Mouse (Mus musculus) heart, embryonic 14.5 days (tissue): ENCODE data around the gene Kcnk1. TPM values are rescaled to one million over a fixed set of nuclear protein-coding genes. Genes with fewer than 3 reads are reported as not detected.

ENCODE experiments used
- ATAC-seq: fragments of 200-750 bp; cut with Nextera tagmentation; 2 replicates; pipeline ENCODE4 v1.8.0; 2017; ENCODE audit warnings: low read depth, moderate TSS enrichment; ENCODE audit not compliant: insufficient number of reproducible peaks, insufficient read depth, low FRiP score
- H3K27ac ChIP-seq, 2 experiments: fragments of 200-500 bp in 1 of 2; fragments of 300-500 bp in 1 of 2; sonication (generic) in 1 of 2; replicated peaks in 1 of 2; 2 replicates each; pipeline ENCODE4 v1.5.1; 2012 to 2014; ENCODE audit warnings: low read depth in 2 of 2, low read length in 2 of 2, control low read depth in 1 of 2, mild to moderate bottlenecking in 1 of 2, mixed read lengths in 1 of 2; ENCODE audit not compliant: control insufficient read depth in 1 of 2, insufficient read depth in 1 of 2
- H3K27me3 ChIP-seq: fragments of 300-500 bp; sonication (generic); 2 replicates; pipeline ENCODE4 v1.6.1; 2014; ENCODE audit warnings: mild to moderate bottlenecking, low read length, control low read depth; ENCODE audit not compliant: control insufficient read depth, insufficient read depth
- H3K36me3 ChIP-seq: fragments of 300-500 bp; sonication (generic); 2 replicates; pipeline ENCODE4 v1.6.1; 2014; ENCODE audit warnings: mild to moderate bottlenecking, control low read depth, low read length, mixed read lengths; ENCODE audit not compliant: control insufficient read depth, insufficient read depth
- H3K4me1 ChIP-seq, 2 experiments: fragments of 200-500 bp in 1 of 2; fragments of 300-500 bp in 1 of 2; sonication (generic) in 1 of 2; 2 replicates each; pipeline ENCODE4 v1.6.1; 2012 to 2014; ENCODE audit warnings: low read length in 2 of 2, control low read depth in 1 of 2, mixed read lengths in 1 of 2; ENCODE audit not compliant: control insufficient read depth in 2 of 2, insufficient read depth in 2 of 2
- H3K4me2 ChIP-seq: fragments of 300-500 bp; sonication (generic); 2 replicates; pipeline ENCODE4 v1.6.1; 2014; ENCODE audit warnings: mild to moderate bottlenecking, low read length
- H3K4me3 ChIP-seq, 2 experiments: fragments of 200-500 bp in 1 of 2; fragments of 300-500 bp in 1 of 2; sonication (generic) in 1 of 2; 2 replicates each; pipeline ENCODE4 v1.5.1; 2012 to 2014; ENCODE audit warnings: low read length in 2 of 2, mild to moderate bottlenecking in 2 of 2, control low read depth in 1 of 2, low read depth in 1 of 2, moderate library complexity in 1 of 2; ENCODE audit not compliant: control insufficient read depth in 1 of 2, insufficient read depth in 1 of 2
- H3K9ac ChIP-seq: fragments of 300-500 bp; sonication (generic); 2 replicates; pipeline ENCODE4 v1.6.1; 2014; ENCODE audit warnings: mild to moderate bottlenecking, low read length
- H3K9me3 ChIP-seq: fragments of 300-500 bp; sonication (generic); 2 replicates; pipeline ENCODE4 v1.6.1; 2016; ENCODE audit warnings: low read length, control low read depth; ENCODE audit not compliant: control insufficient read depth
- WGBS: fragments of 180-500 bp; shearing (Covaris S2); extraction: QIAGEN DNeasy Blood & Tissue Kit; methylation state at CpG from one replicate; pipeline ENCODE4 v1.1.7; 2014; 5-methylcytosine and 5-hydroxymethylcytosine counted together
- polyA plus RNA-seq: library from polyadenylated mRNA; unstranded; fragments of >200 nt; fragmentation: Nextera tagmentation; extraction: Ambion mirVana; gene quantifications from 2 replicates; pipeline ENCODE4 v1.2.1, GENCODE M21; 2014

Gene Kcnk1
- polyA plus RNA-seq, 1 experiment from 2014 or later, result 1.9 TPM

DNA sequence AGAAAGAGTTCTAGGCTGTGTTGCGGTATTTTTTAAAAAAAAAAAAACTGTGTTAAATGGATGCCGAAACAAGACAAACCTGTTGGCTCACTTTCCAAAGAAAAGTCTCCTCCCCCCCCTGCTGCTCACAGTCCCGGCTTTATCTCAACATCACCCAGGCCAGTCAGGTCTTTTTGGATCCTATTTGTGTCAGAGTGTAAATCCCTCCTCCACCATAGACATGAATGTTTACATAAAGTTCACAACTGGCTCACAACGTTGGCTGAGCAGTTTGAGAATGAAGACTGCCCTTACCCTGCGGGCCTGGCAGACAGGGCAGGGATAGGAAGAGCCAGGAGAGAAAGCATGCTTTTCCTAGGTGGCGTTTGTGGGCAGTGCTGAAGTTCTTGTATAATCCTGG lies 2.0 kb downstream of the Kcnk1 start:
- H3K4me3 ChIP-seq, result no peak overlapping the region
- 39% methylated on average over 6 of the region's 6 CpGs for WGBS
- peaks cover 60% of the 10 kb centered on the region for H3K27me3 ChIP-seq
- H3K36me3 ChIP-seq, result no peaks in the 10 kb centered on the region
- no peak for ATAC-seq
- no peak overlapping the region for H3K9ac ChIP-seq
- H3K27ac ChIP-seq, result no peak overlapping the region
- no peaks in the 10 kb centered on the region for H3K9me3 ChIP-seq
- no peak overlapping the region for H3K4me2 ChIP-seq
- peaks cover 4 to 6% of the 10 kb centered on the region in 2 experiments; a peak in 3 of 4 replicates for H3K4me1 ChIP-seq

GRCm38 (mm10) chr8:125997550-125997949 lies 2.6 kb downstream of the Kcnk1 start:
- no peaks in the 10 kb centered on the region for H3K36me3 ChIP-seq
- no peaks in the 10 kb centered on the region for H3K9me3 ChIP-seq
- ATAC-seq, result no peak
- no peak overlapping the region for H3K4me2 ChIP-seq
- H3K4me3 ChIP-seq, result no peak overlapping the region
- peaks cover 4 to 6% of the 10 kb centered on the region in 2 experiments; a peak in 3 of 4 replicates for H3K4me1 ChIP-seq
- 71% methylated on average over 5 of the region's 5 CpGs for WGBS
- H3K27me3 ChIP-seq, result peaks cover 60% of the 10 kb centered on the region
- H3K27ac ChIP-seq, result no peak overlapping the region
- no peak overlapping the region for H3K9ac ChIP-seq

DNA sequence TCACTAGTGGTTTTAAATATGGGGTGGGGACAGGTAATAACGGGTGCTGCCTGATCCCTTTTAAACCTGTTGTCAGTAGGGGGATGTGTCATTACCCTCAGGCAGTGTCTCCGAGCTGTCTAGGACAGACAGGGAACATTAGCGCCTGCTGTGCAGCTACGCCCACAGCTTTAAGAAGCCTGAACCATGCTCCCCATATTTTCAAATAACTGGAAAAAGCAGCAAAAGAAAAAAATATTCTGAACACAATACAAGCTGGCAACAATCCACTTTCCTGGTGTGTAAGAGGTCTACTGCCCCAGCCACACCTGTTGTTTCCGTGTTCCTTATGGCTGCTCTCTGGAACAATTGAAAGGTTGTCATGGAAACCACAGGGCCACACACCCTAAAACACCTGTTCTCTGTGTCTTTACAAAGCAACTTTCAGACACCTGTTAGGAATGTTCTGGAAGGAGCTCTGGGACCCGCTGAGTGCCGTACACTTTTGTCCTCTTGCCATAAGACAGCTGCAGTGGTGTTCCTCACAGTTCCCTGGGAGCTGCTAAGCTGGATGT lies 4.9 kb downstream of the Kcnk1 start:
- WGBS, result 78% methylated on average over 7 of the region's 7 CpGs
- no peak overlapping the region for H3K9ac ChIP-seq
- H3K4me1 ChIP-seq, result peaks cover 4 to 6% of the 10 kb centered on the region in 2 experiments; a peak in 3 of 4 replicates
- no peaks in the 10 kb centered on the region for H3K36me3 ChIP-seq
- peaks cover 40% of the 10 kb centered on the region for H3K27me3 ChIP-seq
- H3K27ac ChIP-seq, result no peak overlapping the region
- H3K4me2 ChIP-seq, result no peak overlapping the region
- no peak overlapping the region for H3K4me3 ChIP-seq
- no peaks in the 10 kb centered on the region for H3K9me3 ChIP-seq
- no peak for ATAC-seq

DNA sequence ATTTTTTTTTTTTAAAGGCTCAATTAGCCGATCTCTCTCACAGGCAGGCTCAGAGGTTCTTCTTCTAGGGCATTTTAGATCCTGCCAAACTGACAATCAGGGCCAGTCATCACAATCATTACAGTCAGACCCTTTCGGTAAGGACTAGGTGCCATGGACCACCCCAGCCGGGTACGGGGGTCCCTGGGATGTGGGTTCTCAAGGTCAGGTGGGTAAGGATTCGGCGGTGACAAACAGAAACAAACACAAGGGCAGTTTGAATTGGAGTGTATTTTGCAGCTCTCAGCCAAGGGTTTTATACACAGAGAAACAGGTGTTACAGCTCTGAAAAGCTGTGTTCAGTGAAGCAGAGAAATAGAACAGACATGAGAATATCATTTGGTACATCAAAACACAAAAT lies 8.6 kb downstream of the Kcnk1 start:
- Histone ChIP-seq H3K4me3 (no peak overlapping the region), H3K27ac (no peak overlapping the region), H3K4me2 (no peak overlapping the region), H3K9me3 (no peaks in the 10 kb centered on the region), H3K4me1 (no peaks in the 10 kb centered on the region), H3K9ac (no peak overlapping the region), H3K36me3 (no peaks in the 10 kb centered on the region), H3K27me3 (peaks cover 5% of the 10 kb centered on the region; the same call in 1 of the 2 replicates)
- WGBS, result 89% methylated on average over 6 of the region's 6 CpGs
- no peak for ATAC-seq

DNA sequence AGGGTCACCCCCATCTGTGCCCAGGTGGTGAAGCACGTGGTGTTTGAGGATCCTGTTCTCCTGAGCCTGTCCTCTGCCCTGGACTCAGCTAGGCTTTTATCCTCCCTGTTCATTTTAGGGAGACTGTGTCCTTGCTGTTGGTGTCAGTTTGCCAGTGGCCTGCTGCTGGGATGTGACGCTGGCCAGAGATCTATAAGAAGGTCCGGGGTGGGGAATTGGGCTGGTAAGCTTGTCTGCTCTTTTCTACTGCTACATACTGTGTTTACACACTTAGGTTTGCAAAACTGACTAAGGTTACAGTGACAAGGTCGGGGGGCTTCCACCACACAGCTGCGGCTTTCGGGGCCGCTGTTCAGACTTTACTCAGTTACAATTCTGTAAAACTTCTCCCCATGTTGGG lies 10.0 kb downstream of the Kcnk1 start:
- no peaks in the 10 kb centered on the region for H3K9me3 ChIP-seq
- no peak overlapping the region for H3K4me2 ChIP-seq
- H3K4me1 ChIP-seq, result no peaks in the 10 kb centered on the region
- no peaks in the 10 kb centered on the region for H3K36me3 ChIP-seq
- H3K27me3 ChIP-seq, result no peaks in the 10 kb centered on the region
- no peak overlapping the region for H3K4me3 ChIP-seq
- H3K27ac ChIP-seq, result no peak overlapping the region
- WGBS, result 65% methylated on average over 7 of the region's 7 CpGs
- no peak for ATAC-seq
- no peak overlapping the region for H3K9ac ChIP-seq

DNA sequence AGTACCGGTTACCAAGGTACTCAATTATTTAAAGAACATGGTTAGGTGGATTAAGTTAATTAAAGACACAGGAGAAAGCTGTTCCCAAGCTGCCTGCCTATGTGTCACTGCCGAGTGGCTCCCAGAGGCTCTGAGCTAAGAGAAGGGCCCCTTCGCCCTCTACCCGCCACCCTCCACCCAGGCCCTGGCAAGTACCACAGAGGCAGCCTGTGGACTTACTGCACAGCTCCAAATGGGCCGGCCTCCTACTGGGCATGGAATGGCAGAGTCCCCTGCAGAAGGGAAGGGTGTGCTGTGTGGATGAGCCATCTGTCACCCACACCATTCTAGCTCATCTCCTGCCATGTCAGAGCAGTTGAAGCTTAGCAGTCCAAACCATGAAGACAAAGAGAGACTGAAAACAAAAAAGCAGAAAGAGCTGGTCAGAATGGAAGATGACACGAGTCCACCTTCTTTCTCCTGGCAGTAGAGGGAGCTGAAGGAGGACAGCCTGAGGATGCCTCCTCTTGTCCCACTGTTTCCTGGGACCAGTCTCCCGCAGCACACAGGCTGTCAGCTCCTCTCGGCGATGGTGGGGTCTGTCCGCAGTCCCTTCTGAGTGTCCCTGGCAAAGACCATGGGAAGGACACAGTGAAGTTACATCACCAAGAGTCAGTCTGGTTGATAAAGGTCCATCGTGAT lies 11.5 kb downstream of the Kcnk1 start:
- H3K4me2 ChIP-seq, result no peak overlapping the region
- H3K27me3 ChIP-seq, result no peaks in the 10 kb centered on the region
- no peaks in the 10 kb centered on the region for H3K4me1 ChIP-seq
- no peak overlapping the region for H3K9ac ChIP-seq
- no peak overlapping the region for H3K4me3 ChIP-seq
- no peak overlapping the region for H3K27ac ChIP-seq
- no peak for ATAC-seq
- H3K36me3 ChIP-seq, result no peaks in the 10 kb centered on the region
- H3K9me3 ChIP-seq, result no peaks in the 10 kb centered on the region
- 69% methylated on average over 11 of the region's 11 CpGs for WGBS

DNA sequence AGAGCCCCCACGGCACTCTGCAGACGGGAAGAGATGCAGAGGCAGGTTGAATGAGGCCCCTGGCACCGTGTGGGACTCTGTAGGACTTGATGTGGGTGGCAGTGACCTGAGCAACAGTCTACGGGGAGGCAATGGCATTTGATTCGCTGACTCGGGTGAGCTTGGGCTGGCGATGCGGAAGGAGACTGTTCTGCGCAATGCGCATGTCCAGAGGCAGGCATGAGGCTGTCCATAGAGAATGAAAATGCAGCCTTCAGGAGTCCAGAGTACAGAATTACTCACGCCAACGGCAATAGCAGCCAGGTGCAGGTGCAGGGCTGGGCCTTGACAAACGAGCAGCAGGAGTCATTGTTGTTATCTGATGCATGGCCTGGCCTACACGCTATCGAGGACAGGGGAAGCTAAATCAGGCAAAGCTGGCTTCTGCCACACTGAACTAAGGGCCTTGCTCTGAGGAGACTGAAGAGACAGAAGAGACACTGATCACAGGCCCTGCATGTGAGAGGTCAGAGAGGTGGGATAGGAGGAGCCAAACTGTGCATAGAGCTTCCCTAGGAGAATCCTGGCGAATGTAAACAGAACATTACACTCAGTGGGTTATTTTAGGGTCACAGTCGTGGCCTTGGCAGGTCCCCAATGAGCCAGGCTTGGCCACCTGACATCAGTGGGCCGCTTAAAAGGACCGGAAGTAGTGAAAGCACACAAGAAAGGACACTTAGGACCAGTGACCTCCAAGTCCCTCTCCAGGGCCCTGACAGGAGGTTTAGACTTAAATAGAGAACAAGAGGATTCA lies 12.8 kb downstream of the Kcnk1 start:
- no peak for ATAC-seq
- 75% methylated on average over 19 of the region's 19 CpGs for WGBS

More for the DNA sequence above, 12.8 kb downstream of the Kcnk1 start:
- Histone ChIP-seq H3K36me3 (no peaks in the 10 kb centered on the region), H3K9me3 (no peaks in the 10 kb centered on the region), H3K27ac (no peak overlapping the region), H3K9ac (no peak overlapping the region), H3K4me2 (no peak overlapping the region), H3K27me3 (no peaks in the 10 kb centered on the region), H3K4me3 (no peak overlapping the region), H3K4me1 (no peaks in the 10 kb centered on the region)
